Mouse (Mus musculus): ENCODE results near the gene Slc9a3r1.

DNA sequence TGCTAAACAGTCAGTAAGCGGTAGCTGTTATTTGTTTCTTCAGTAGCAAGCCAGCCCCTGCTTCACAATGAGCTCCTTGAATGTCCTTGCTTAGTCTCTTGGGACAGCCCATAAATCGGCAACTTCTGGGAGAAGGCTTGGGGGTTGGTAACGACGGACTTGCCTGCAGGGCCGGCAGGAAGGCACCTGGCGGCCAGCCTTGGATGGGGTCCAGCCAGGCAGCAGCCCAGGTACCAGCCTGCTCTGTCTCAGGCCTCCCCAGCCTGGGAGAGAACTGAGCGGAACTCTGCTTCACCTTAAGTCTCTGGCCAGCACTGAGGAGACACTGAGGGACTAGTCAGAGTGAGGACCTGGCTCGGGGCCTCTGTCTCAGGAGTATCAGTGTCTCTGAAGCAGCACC, 8.0 kb downstream of the Slc9a3r1 start:
- TF ChIP-seq EP300 (IDR thresholded peaks at IDR 0.05) = no peak
- no peak for TF ChIP-seq CTCF (IDR thresholded peaks at IDR 0.05)

Measured in lung, postnatal 0 days (tissue).